Mouse (Mus musculus) bone marrow macrophage, adult 2 months (primary cell): ENCODE results near the gene Hs1bp3.

Experiments
- CTCF ChIP-seq: IDR thresholded peaks from 2 replicates; pipeline ENCODE4 v1.5.1; 2012; ENCODE audit warnings: low read depth, mild to moderate bottlenecking, low read length, moderate library complexity
- POLR2A ChIP-seq: IDR thresholded peaks from 2 replicates; pipeline ENCODE4 v1.6.1; 2012; ENCODE audit warnings: mild to moderate bottlenecking, low read depth, low read length, borderline replicate concordance

DNA sequence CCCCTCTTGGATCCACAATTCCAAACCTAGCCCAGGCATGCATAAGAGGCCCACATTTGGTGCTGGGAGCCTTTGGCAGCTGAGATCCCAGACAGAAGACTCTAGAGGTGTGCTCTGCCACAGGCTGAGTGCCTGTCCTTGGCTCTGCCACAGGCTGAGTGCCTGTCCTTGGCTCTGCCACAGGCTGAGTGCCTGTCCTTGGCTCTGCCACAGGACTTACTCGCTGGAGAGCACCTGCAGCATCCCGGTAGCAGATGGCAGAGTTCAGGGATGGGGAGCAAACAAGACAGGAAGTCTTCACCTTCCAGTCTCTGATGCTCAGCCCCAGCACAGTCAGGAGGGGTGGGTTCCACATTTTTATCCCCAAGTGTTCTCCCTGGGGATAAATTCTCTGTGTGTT is 8.0 kb upstream of the Hs1bp3 start:
- no peak for TF ChIP-seq POLR2A
- no peak for TF ChIP-seq CTCF
